Mouse (Mus musculus) large intestine, adult 2 months (tissue): ENCODE results near the gene Nckap1l. TPM values are rescaled to one million over a fixed set of nuclear protein-coding genes. Genes with fewer than 3 reads are reported as not detected.

Source experiments
- DNase-seq: peaks from one replicate; pipeline ENCODE4 v3.0.0-alpha.2; 2012; ENCODE audit warnings: low read depth, low spot score
- WGBS: fragments of 180-500 bp; shearing (Covaris S2); methylation state at CpG from one replicate; pipeline ENCODE4 v1.1.7; 2018; 5-methylcytosine and 5-hydroxymethylcytosine counted together
- polyA plus RNA-seq: library from polyadenylated mRNA; depleted of rRNA; stranded (reverse); fragments of >200 nt; gene quantifications from 2 replicates; pipeline ENCODE4 v1.2.3, GENCODE M21; 2012; rRNA removed

Gene Nckap1l
- polyA plus RNA-seq, 1 experiment: 10.1 TPM

GRCm38 (mm10) chr15:103535030-103535429 lies 81.4 kb downstream of the Nckap1l start:
- 92% methylated on average over 2 of the region's 2 CpGs for WGBS
- DNase-seq: no peak

GRCm38 (mm10) chr15:103535786-103536185 lies 82.2 kb downstream of the Nckap1l start:
- 48% methylated on average over 1 of the region's 1 CpGs for WGBS

GRCm38 (mm10) chr15:103536456-103536855 lies 82.9 kb downstream of the Nckap1l start:
- 39% methylated on average over 2 of the region's 2 CpGs for WGBS
- no peak for DNase-seq

More at GRCm38 (mm10) chr15:103535786-103536185, 82.2 kb downstream of the Nckap1l start:
- no peak for DNase-seq

GRCm38 (mm10) chr15:103537011-103537821 lies 83.6 kb downstream of the Nckap1l start:
- DNase-seq: no peak
- WGBS: 14% methylated on average over 37 of the region's 37 CpGs

GRCm38 (mm10) chr15:103537822-103538213 lies 84.2 kb downstream of the Nckap1l start, which contains the start of gene Ppp1r1a:
TSS of gene Ppp1r1a (minus strand) at chr15:103538003.
- DNase-seq: no peak
- under 1% methylated on average over 36 of the region's 36 CpGs for WGBS

GRCm38 (mm10) chr15:103539259-103539658 lies 85.7 kb downstream of the Nckap1l start:
- no peak for DNase-seq
- 68% methylated on average over 2 of the region's 2 CpGs for WGBS

GRCm38 (mm10) chr15:103540646-103541045 lies 87.1 kb downstream of the Nckap1l start:
- DNase-seq: no peak
- 85% methylated on average over 1 of the region's 1 CpGs for WGBS

- DNase-seq: no peak
These were observed 88.9 kb downstream of the Nckap1l start for GRCm38 (mm10) chr15:103542526-103542925.

GRCm38 (mm10) chr15:103547983-103548382 lies 94.4 kb downstream of the Nckap1l start:
- WGBS: 76% methylated on average over 3 of the region's 3 CpGs
- DNase-seq: no peak

Other genes starting within 250 kb of the Nckap1l start
- gene Cbx5, start 214.0 kb upstream of the Nckap1l start, polyA plus RNA-seq: 11.1 and 12.9 TPM in 2 replicates
- 102 and 119 TPM in 2 replicates for gene Hnrnpa1, start 213.4 kb upstream of the Nckap1l start, polyA plus RNA-seq
- 0.32 and 0.55 TPM in 2 replicates for gene Nfe2, start 195.4 kb upstream of the Nckap1l start, polyA plus RNA-seq
- gene Copz1, start 181.1 kb upstream of the Nckap1l start, polyA plus RNA-seq: 215 and 216 TPM in 2 replicates
- 0.12 TPM in 1 of 2 replicates, not detected in the other for gene Gpr84, start 143.2 kb upstream of the Nckap1l start, polyA plus RNA-seq
- 3.8 and 5.9 TPM in 2 replicates for gene Zfp385a, start 113.7 kb upstream of the Nckap1l start, polyA plus RNA-seq
- gene Itga5, start 87.0 kb upstream of the Nckap1l start, polyA plus RNA-seq: 20.5 and 27.0 TPM in 2 replicates
- 0.12 TPM in 1 of 2 replicates, not detected in the other for gene Gtsf1, start 23.3 kb upstream of the Nckap1l start, polyA plus RNA-seq
- not detected in 2 replicates for gene Gtsf2, start 5.3 kb upstream of the Nckap1l start, polyA plus RNA-seq
- 8.2 and 8.7 TPM in 2 replicates for gene Pde1b, start 49.2 kb downstream of the Nckap1l start, polyA plus RNA-seq
- 3.3 and 3.6 TPM in 2 replicates for gene Ppp1r1a, start 84.2 kb downstream of the Nckap1l start, polyA plus RNA-seq
- gene Glycam1, start 111.3 kb downstream of the Nckap1l start, polyA plus RNA-seq: 1.2 and 4.9 TPM in 2 replicates